Mouse (Mus musculus) liver, adult 2 months (tissue): ENCODE measurements around the gene Gm2a.

ENCODE experiments used
- CTCF ChIP-seq: fragments of 200-500 bp; IDR thresholded peaks from 2 replicates; pipeline ENCODE4 v1.5.1; 2011; ENCODE audit warnings: low read depth, low read length, control low read depth
- POLR2A ChIP-seq: fragments of 200-500 bp; IDR thresholded peaks from 2 replicates; pipeline ENCODE4 v1.6.1; 2011; ENCODE audit warnings: low read length, control low read depth; ENCODE audit not compliant: insufficient read depth; ENCODE audit errors: extremely low read depth

GRCm38 (mm10) chr11:55062856-55063255 lies 35.1 kb upstream of the Gm2a start:
- TF ChIP-seq CTCF (no peak), POLR2A (no peak)
